Mouse (Mus musculus): ENCODE results near the gene Immp2l.

Gene Immp2l

GRCm38 (mm10) chr12:41322018-41322417 is 298.1 kb downstream of the Immp2l start:
- no peak for DNase-seq

- DNase-seq: no peak
These were observed 300.5 kb downstream of the Immp2l start for GRCm38 (mm10) chr12:41324418-41324817.

GRCm38 (mm10) chr12:41325756-41326155 is 301.9 kb downstream of the Immp2l start:
- no peak for DNase-seq

GRCm38 (mm10) chr12:41330988-41331671 is 307.2 kb downstream of the Immp2l start:
- no peak for DNase-seq

- no peak for DNase-seq
These were observed 321.7 kb downstream of the Immp2l start for GRCm38 (mm10) chr12:41345621-41346020.

GRCm38 (mm10) chr12:41347494-41347893 is 323.6 kb downstream of the Immp2l start:
- DNase-seq: no peak

GRCm38 (mm10) chr12:41349386-41349785 is 325.5 kb downstream of the Immp2l start:
- DNase-seq: no peak

- no peak for DNase-seq
These were observed 325.9 kb downstream of the Immp2l start for GRCm38 (mm10) chr12:41349814-41350213.

- DNase-seq: no peak
These were observed 327.4 kb downstream of the Immp2l start for GRCm38 (mm10) chr12:41351275-41351674.

- no peak for DNase-seq
These were observed 331.0 kb downstream of the Immp2l start for GRCm38 (mm10) chr12:41354857-41355256.

GRCm38 (mm10) chr12:41356040-41356439 is 332.1 kb downstream of the Immp2l start:
- no peak for DNase-seq

GRCm38 (mm10) chr12:41386685-41387084 is 362.8 kb downstream of the Immp2l start:
- no peak for DNase-seq

GRCm38 (mm10) chr12:41394231-41394630 is 370.3 kb downstream of the Immp2l start:
- DNase-seq: no peak

- DNase-seq: no peak
These were observed 377.2 kb downstream of the Immp2l start for GRCm38 (mm10) chr12:41401136-41401535.

GRCm38 (mm10) chr12:41401923-41402322 is 378.0 kb downstream of the Immp2l start:
- DNase-seq: no peak

- no peak for DNase-seq
These were observed 385.5 kb downstream of the Immp2l start for GRCm38 (mm10) chr12:41409431-41409830.

- no peak for DNase-seq
These were observed 392.7 kb downstream of the Immp2l start for GRCm38 (mm10) chr12:41416635-41417034.

- no peak for DNase-seq
These were observed 393.2 kb downstream of the Immp2l start for GRCm38 (mm10) chr12:41417099-41417498.

GRCm38 (mm10) chr12:41417961-41418360 is 394.1 kb downstream of the Immp2l start:
- no peak for DNase-seq

- DNase-seq: no peak
These were observed 401.3 kb downstream of the Immp2l start for GRCm38 (mm10) chr12:41425101-41425679.

- DNase-seq: peak; percentile 31 to 37
These were observed 403.6 kb downstream of the Immp2l start for GRCm38 (mm10) chr12:41427464-41427863.

GRCm38 (mm10) chr12:41428806-41429205 is 404.9 kb downstream of the Immp2l start:
- DNase-seq: no peak

GRCm38 (mm10) chr12:41436206-41436985 is 412.5 kb downstream of the Immp2l start:
- DNase-seq: no peak

GRCm38 (mm10) chr12:41438446-41438845 is 414.6 kb downstream of the Immp2l start:
- DNase-seq: peak in 1 of 2 experiments; percentile 24
